Mouse (Mus musculus): ENCODE results near the gene Bok. TPM values are rescaled to one million over a fixed set of nuclear protein-coding genes. Genes with fewer than 3 reads are reported as not detected.

Bok gene
- total RNA-seq, 4 experiments from 2014 or later = 52.3 to 55.7 (median 52.8) TPM

DNA sequence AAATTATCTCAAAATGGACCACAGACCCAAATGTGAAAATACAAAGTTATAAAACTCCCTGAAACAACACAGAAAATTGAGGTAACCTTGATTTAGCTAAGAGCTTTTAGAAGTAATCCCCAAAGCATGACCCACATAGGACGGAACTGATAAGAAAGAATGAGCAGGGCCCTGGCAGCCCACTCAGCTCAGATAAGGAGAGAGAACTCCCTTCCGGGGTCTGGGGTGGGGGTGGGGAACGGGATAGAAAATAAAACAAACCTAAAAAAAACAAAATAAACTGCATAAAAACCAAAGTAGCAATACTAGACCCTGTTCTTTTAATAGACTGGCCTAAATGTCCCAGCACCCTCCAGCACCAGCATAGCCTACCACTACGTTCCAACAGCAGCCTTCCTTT, 56.5 kb downstream of the Bok start:
- no peak for DNase-seq (ENCODE audit: low spot score in 2 of 2)

- DNase-seq (ENCODE audit: low spot score in 2 of 2) = no peak
Measured at GRCm38 (mm10) chr1:93742910-93743309, 57.5 kb downstream of the Bok start.

Other genes starting within 250 kb of the Bok start
- gene Hdlbp, start 206.8 kb upstream of the Bok start, total RNA-seq (2022) = 100 to 1,000 TPM; 144 to 186 (median 160) TPM
- gene Farp2, start 173.6 kb upstream of the Bok start, total RNA-seq (2022) = 10 to 100 TPM; 12.2 to 14.6 (median 13.8) TPM
- 100 to 1,000 TPM; 378 to 407 (median 393) TPM for gene Stk25, start 27.0 kb upstream of the Bok start, total RNA-seq (2022)
- gene Atg4b, start 65.8 kb downstream of the Bok start, total RNA-seq (2022) = 10 to 100 TPM; 73.6 to 96.0 (median 80.6) TPM
- 10 to 100 TPM; 29.2 to 36.4 (median 36.0) TPM for gene Thap4, start 69.2 kb downstream of the Bok start, total RNA-seq (2022)
- 10 to 100 TPM; 52.7 to 64.8 (median 58.4) TPM for gene Dtymk, start 116.3 kb downstream of the Bok start, total RNA-seq (2022)
- 10 to 100 TPM; 15.0 to 16.0 (median 15.4) TPM for gene Ing5, start 118.3 kb downstream of the Bok start, total RNA-seq (2022)
- gene D2hgdh, start 139.2 kb downstream of the Bok start, total RNA-seq (2022) = 10 to 100 TPM; 18.1 to 21.8 (median 19.3) TPM
- under 1 TPM in 1 of 4 experiments, not detected in 3; 0.14 TPM for gene Gal3st2, start 175.6 kb downstream of the Bok start, total RNA-seq (2022)
- gene Gal3st2b, start 232.7 kb downstream of the Bok start, total RNA-seq (2022) = under 1 TPM; 0.34 to 0.87 (median 0.50) TPM

Measured in layer of hippocampus, adult 8-10 months (tissue).